Mouse (Mus musculus): ENCODE measurements around the gene Myo5c. TPM values are rescaled to one million over a fixed set of nuclear protein-coding genes. Genes with fewer than 3 reads are reported as not detected.

Myo5c gene
- total RNA-seq, 1 experiment from 2014 or later = 0.70 TPM

- no peak for ATAC-seq (ENCODE audit: extremely low read depth, insufficient number of reproducible peaks, low FRiP score, poor library complexity, severe bottlenecking)
Observed at GRCm38 (mm10) chr9:75270382-75270781, 38.6 kb downstream of the Myo5c start.

- ATAC-seq (ENCODE audit: extremely low read depth, insufficient number of reproducible peaks, low FRiP score, poor library complexity, severe bottlenecking) = no peak
Observed at GRCm38 (mm10) chr9:75271539-75271938, 39.7 kb downstream of the Myo5c start.

- no peak for ATAC-seq (ENCODE audit: extremely low read depth, insufficient number of reproducible peaks, low FRiP score, poor library complexity, severe bottlenecking)
Observed at GRCm38 (mm10) chr9:75273646-75274045, 41.8 kb downstream of the Myo5c start.

GRCm38 (mm10) chr9:75274486-75274885 lies 42.7 kb downstream of the Myo5c start:
- ATAC-seq (ENCODE audit: extremely low read depth, insufficient number of reproducible peaks, low FRiP score, poor library complexity, severe bottlenecking) = no peak

DNA sequence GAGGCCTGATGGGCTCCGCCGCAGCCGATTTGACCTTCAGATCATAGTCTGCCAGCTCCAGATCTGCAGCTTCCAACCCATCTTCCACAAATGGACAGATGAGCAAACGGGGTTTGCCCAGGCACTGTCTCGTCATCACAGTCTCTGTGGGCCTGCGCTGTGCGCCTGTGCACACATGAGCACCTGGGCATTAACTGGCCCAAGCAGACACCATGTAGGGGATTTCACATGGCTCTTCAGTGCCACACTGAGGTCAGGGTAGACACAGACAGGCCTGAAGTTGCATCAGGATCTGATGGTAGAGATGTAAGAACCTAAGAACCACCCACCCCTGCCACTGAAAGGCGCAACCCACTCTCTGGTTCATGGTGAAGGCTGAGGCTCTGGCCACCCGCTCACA lies 43.2 kb downstream of the Myo5c start:
- no peak for ATAC-seq (ENCODE audit: extremely low read depth, insufficient number of reproducible peaks, low FRiP score, poor library complexity, severe bottlenecking)

- ATAC-seq (ENCODE audit: extremely low read depth, insufficient number of reproducible peaks, low FRiP score, poor library complexity, severe bottlenecking) = no peak
Observed at GRCm38 (mm10) chr9:75280814-75281213, 49.0 kb downstream of the Myo5c start.

- no peak for ATAC-seq (ENCODE audit: extremely low read depth, insufficient number of reproducible peaks, low FRiP score, poor library complexity, severe bottlenecking)
Observed at GRCm38 (mm10) chr9:75282179-75282578, 50.4 kb downstream of the Myo5c start.

GRCm38 (mm10) chr9:75282830-75283229 lies 51.0 kb downstream of the Myo5c start:
- peak; percentile 65; the same call in 1 of the 2 replicates for ATAC-seq (ENCODE audit: extremely low read depth, insufficient number of reproducible peaks, low FRiP score, poor library complexity, severe bottlenecking)

DNA sequence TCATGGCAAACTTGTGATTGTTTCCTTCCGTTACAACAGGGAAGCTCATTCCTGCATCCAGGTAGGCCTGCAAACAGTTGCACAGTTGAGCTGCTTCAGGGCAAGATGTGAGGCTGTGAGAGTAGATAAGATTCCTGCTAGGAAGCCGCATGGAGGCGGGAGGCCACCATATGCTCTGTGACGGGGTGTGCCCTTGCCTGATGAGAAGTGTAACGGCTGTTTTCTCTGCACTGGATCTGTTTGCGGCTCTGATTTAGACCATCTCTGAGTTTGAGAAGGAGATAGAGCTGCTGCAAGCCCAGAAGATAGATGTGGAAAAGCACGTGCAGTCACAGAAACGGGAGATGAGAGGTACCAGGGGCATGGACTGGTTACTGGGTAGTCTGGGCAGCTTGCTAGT lies 51.8 kb downstream of the Myo5c start:
- no peak for ATAC-seq (ENCODE audit: extremely low read depth, insufficient number of reproducible peaks, low FRiP score, poor library complexity, severe bottlenecking)

GRCm38 (mm10) chr9:75285363-75285762 lies 53.5 kb downstream of the Myo5c start:
- no peak for ATAC-seq (ENCODE audit: extremely low read depth, insufficient number of reproducible peaks, low FRiP score, poor library complexity, severe bottlenecking)

GRCm38 (mm10) chr9:75287636-75288035 lies 55.8 kb downstream of the Myo5c start:
- no peak for ATAC-seq (ENCODE audit: extremely low read depth, insufficient number of reproducible peaks, low FRiP score, poor library complexity, severe bottlenecking)

- ATAC-seq (ENCODE audit: extremely low read depth, insufficient number of reproducible peaks, low FRiP score, poor library complexity, severe bottlenecking) = no peak
Observed at GRCm38 (mm10) chr9:75289545-75289944, 57.7 kb downstream of the Myo5c start.

- ATAC-seq (ENCODE audit: extremely low read depth, insufficient number of reproducible peaks, low FRiP score, poor library complexity, severe bottlenecking) = no peak
Observed at GRCm38 (mm10) chr9:75299342-75299741, 67.5 kb downstream of the Myo5c start.

- ATAC-seq (ENCODE audit: extremely low read depth, insufficient number of reproducible peaks, low FRiP score, poor library complexity, severe bottlenecking) = no peak
Observed at GRCm38 (mm10) chr9:75303033-75303432, 71.2 kb downstream of the Myo5c start.

- no peak for ATAC-seq (ENCODE audit: extremely low read depth, insufficient number of reproducible peaks, low FRiP score, poor library complexity, severe bottlenecking)
Observed at GRCm38 (mm10) chr9:75303701-75304261, 72.0 kb downstream of the Myo5c start.

GRCm38 (mm10) chr9:75304286-75304685 lies 72.5 kb downstream of the Myo5c start:
- no peak for ATAC-seq (ENCODE audit: extremely low read depth, insufficient number of reproducible peaks, low FRiP score, poor library complexity, severe bottlenecking)

GRCm38 (mm10) chr9:75306126-75306898 lies 74.5 kb downstream of the Myo5c start, which contains the start of gene Gnb5:
Gene Gnb5 (plus strand): TSS chr9:75306288.
- no peak for ATAC-seq (ENCODE audit: extremely low read depth, insufficient number of reproducible peaks, low FRiP score, poor library complexity, severe bottlenecking)

GRCm38 (mm10) chr9:75307015-75307414 lies 75.2 kb downstream of the Myo5c start:
- no peak for ATAC-seq (ENCODE audit: extremely low read depth, insufficient number of reproducible peaks, low FRiP score, poor library complexity, severe bottlenecking)

GRCm38 (mm10) chr9:75308621-75309020 lies 76.8 kb downstream of the Myo5c start:
- ATAC-seq (ENCODE audit: extremely low read depth, insufficient number of reproducible peaks, low FRiP score, poor library complexity, severe bottlenecking) = no peak

DNA sequence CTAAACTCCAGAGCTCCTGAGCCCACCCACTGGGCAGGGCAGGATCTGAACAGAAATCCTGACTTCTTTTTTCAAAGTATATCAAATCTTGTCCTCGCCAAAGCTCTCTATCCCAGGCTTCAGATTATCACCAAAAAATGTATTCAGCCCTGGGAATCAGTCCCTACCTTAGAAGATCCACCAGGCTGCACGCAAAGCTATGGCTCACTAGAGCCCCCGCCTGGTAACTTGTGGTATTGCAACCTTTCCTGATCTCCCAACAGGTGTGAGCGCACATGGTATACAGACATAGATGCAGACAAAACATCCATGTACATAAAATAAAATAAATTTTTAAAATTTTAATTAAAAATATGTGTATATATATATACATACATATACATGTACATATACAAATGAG lies 80.2 kb downstream of the Myo5c start:
- ATAC-seq (ENCODE audit: extremely low read depth, insufficient number of reproducible peaks, low FRiP score, poor library complexity, severe bottlenecking) = 0 out of 2 replicates have a peak, but pooled peaks have one; percentile 33

All from neutrophil, adult 5-6 weeks (primary cell).